In the genomic region with DNA sequence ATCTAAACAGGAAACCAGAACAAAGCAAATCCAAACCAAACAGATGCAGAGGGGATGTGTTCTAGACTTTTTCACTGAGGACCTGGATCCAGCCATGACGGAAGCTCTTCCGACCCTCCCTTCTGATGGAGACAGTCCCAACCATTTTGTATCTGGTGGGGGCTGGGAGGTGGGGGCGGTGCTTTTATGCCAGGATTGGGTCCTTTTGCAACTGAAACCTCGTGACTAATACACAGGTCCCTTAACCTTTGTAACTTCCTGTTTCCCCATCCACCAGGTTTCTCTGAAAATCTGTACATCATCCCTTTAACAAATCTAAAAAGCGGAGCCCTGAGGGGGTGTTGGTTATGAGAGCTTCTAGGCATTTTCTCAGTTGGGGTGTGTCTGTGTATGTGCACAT, we compare ENCODE assay signal across 17 mouse cellular contexts.
DNase-seq lines count a peak whose midpoint lies in the region; ATAC-seq and TF ChIP-seq lines count a peak whose summit lies in the region.
"Had no signal": no experiment of that assay in that cellular context is flagged by ENCODE, and none has a peak within 500 bp of the region (broad histone marks: within the 10 kb centered on the region; RNA-seq: fewer than 3 reads in every experiment).

No protein-coding gene starts in this region.

- H3K27ac ChIP-seq in stomach, embryonic 16.5 days (ENCODE audit: low read length), result no peak overlapping the region
- no peak overlapping the region for H3K27ac ChIP-seq in stomach, postnatal 0 days (replicated peaks)
- H3K27ac ChIP-seq in bone marrow, adult 2 months (ENCODE audit: control insufficient read depth, insufficient read depth, low read depth, low read length, poor library complexity), result peak overlapping the region; percentile 92
- peak overlapping the region; percentile 61 for H3K27ac ChIP-seq in liver, embryonic 15.5 days (replicated peaks)
- no peak overlapping the region for H3K27ac ChIP-seq in midbrain, embryonic 15.5 days
- H3K27ac ChIP-seq: forebrain, embryonic 15.5 days; gastrocnemius, adult 2 months; intestine, embryonic 15.5 days; limb, embryonic 12.5 days; stomach, embryonic 15.5 days had no signal

- no peak overlapping the region for H3K4me3 ChIP-seq in stomach, embryonic 16.5 days (replicated peaks; ENCODE audit: low read length)
- no peak overlapping the region for H3K4me3 ChIP-seq in stomach, postnatal 0 days (ENCODE audit: low read depth, low read length)
- peak overlapping the region; percentile 20 for H3K4me3 ChIP-seq in bone marrow, adult 2 months (replicated peaks; ENCODE audit: control insufficient read depth, low read depth, low read length)
- H3K4me3 ChIP-seq in liver, embryonic 15.5 days (replicated peaks), result no peak overlapping the region
- no peak overlapping the region for H3K4me3 ChIP-seq in midbrain, embryonic 15.5 days
- H3K4me3 ChIP-seq: forebrain, embryonic 15.5 days; gastrocnemius, adult 2 months; intestine, embryonic 15.5 days; limb, embryonic 12.5 days; stomach, embryonic 15.5 days had no signal

- H3K36me3 ChIP-seq in stomach, embryonic 16.5 days (ENCODE audit: control insufficient read depth, insufficient read depth, low read length), result no peaks in the 10 kb centered on the region
- no peaks in the 10 kb centered on the region for H3K36me3 ChIP-seq in stomach, postnatal 0 days (ENCODE audit: control insufficient read depth, insufficient read depth, low read length)
- no peaks in the 10 kb centered on the region for H3K36me3 ChIP-seq in liver, embryonic 15.5 days (replicated peaks)
- no peaks in the 10 kb centered on the region for H3K36me3 ChIP-seq in midbrain, embryonic 15.5 days (replicated peaks)
- H3K36me3 ChIP-seq: forebrain, embryonic 15.5 days; intestine, embryonic 15.5 days; limb, embryonic 12.5 days; stomach, embryonic 15.5 days had no signal

- H3K9me3 ChIP-seq in stomach, embryonic 16.5 days (replicated peaks; ENCODE audit: control insufficient read depth, low read length), result no peaks in the 10 kb centered on the region
- no peaks in the 10 kb centered on the region for H3K9me3 ChIP-seq in stomach, postnatal 0 days (ENCODE audit: control insufficient read depth, low read length)
- no peaks in the 10 kb centered on the region for H3K9me3 ChIP-seq in liver, embryonic 15.5 days (replicated peaks)
- H3K9me3 ChIP-seq in midbrain, embryonic 15.5 days, result no peaks in the 10 kb centered on the region
- H3K9me3 ChIP-seq: forebrain, embryonic 15.5 days; intestine, embryonic 15.5 days; limb, embryonic 12.5 days; stomach, embryonic 15.5 days had no signal

- DNase-seq in stomach, postnatal 0 days (ENCODE audit: low spot score), result no peak
- DNase-seq in spleen, adult 12 weeks (ENCODE audit: low spot score), result no peak
- no peak for DNase-seq in cerebellum, postnatal 14 days
- DNase-seq: adrenal gland, postnatal 25 days; gastrocnemius, adult 2 months; heart, postnatal 36 days; kidney, postnatal 36 days; lung, postnatal 14 days had no signal

- no peak for ATAC-seq in stomach, embryonic 16.5 days (ENCODE audit: insufficient read depth, low FRiP score)
- ATAC-seq in stomach, postnatal 0 days (ENCODE audit: low FRiP score, low TSS enrichment), result no peak
- peak; percentile 17; the same call in 1 of the 2 replicates for ATAC-seq in liver, embryonic 15.5 days (ENCODE audit: insufficient read depth)
- ATAC-seq in midbrain, embryonic 15.5 days (replicated peaks), result no peak
- ATAC-seq: forebrain, embryonic 15.5 days; intestine, embryonic 15.5 days had no signal

- no peak for TF ChIP-seq POLR2A in bone marrow, adult 2 months (IDR thresholded peaks at IDR 0.05; ENCODE audit: borderline replicate concordance, control insufficient read depth, low read depth, low read length)

- WGBS in stomach, embryonic 16.5 days, result 72% methylated on average over 5 of the region's 5 CpGs
- WGBS in stomach, postnatal 0 days, result 68% methylated on average over 5 of the region's 5 CpGs
- 28% methylated on average over 5 of the region's 5 CpGs for WGBS in bone marrow, adult 2 months
- WGBS in liver, embryonic 15.5 days (ENCODE audit: insufficient replicate concordance), result 47% methylated on average over 5 of the region's 5 CpGs
- WGBS in midbrain, embryonic 15.5 days, result 74% methylated on average over 5 of the region's 5 CpGs

- no peak for TF ChIP-seq CTCF in stomach, postnatal 0 days (IDR thresholded peaks at IDR 0.05; ENCODE audit: low read depth)
- no peak for TF ChIP-seq CTCF in bone marrow, adult 2 months (IDR thresholded peaks at IDR 0.05; ENCODE audit: control insufficient read depth, insufficient read depth, low read length)

- 0 out of 2 replicates have a peak overlapping the region, but pooled peaks have one; percentile 15 for H3K9ac ChIP-seq in stomach, embryonic 16.5 days (ENCODE audit: low read length)
- no peak overlapping the region for H3K9ac ChIP-seq in stomach, postnatal 0 days (ENCODE audit: low read length)
- H3K9ac ChIP-seq in liver, embryonic 15.5 days, result no peak overlapping the region
- no peak overlapping the region for H3K9ac ChIP-seq in midbrain, embryonic 15.5 days
- H3K9ac ChIP-seq: forebrain, embryonic 15.5 days; intestine, embryonic 15.5 days; limb, embryonic 12.5 days; stomach, embryonic 15.5 days had no signal

- H3K4me2 ChIP-seq in stomach, embryonic 16.5 days (ENCODE audit: low read depth, low read length), result no peak overlapping the region
- H3K4me2 ChIP-seq in stomach, postnatal 0 days (replicated peaks; ENCODE audit: low read depth), result no peak overlapping the region
- peak overlapping the region; percentile 23 for H3K4me2 ChIP-seq in liver, embryonic 15.5 days
- H3K4me2 ChIP-seq in midbrain, embryonic 15.5 days, result no peak overlapping the region
- H3K4me2 ChIP-seq: forebrain, embryonic 15.5 days; intestine, embryonic 15.5 days; limb, embryonic 12.5 days; midbrain, embryonic 11.5 days; stomach, embryonic 15.5 days had no signal

- H3K27me3 ChIP-seq in stomach, embryonic 16.5 days (ENCODE audit: control insufficient read depth, insufficient read depth, low read length), result no peaks in the 10 kb centered on the region
- no peaks in the 10 kb centered on the region for H3K27me3 ChIP-seq in stomach, postnatal 0 days (ENCODE audit: control insufficient read depth, insufficient read depth, low read length)
- H3K27me3 ChIP-seq in liver, embryonic 15.5 days, result peaks cover 54% of the 10 kb centered on the region
- H3K27me3 ChIP-seq in midbrain, embryonic 15.5 days (replicated peaks), result 0 out of 2 replicates have a peak, but pooled peaks cover 7% of the 10 kb centered on the region
- H3K27me3 ChIP-seq: forebrain, embryonic 15.5 days; intestine, embryonic 15.5 days; stomach, embryonic 15.5 days had no signal

- H3K4me1 ChIP-seq in stomach, embryonic 16.5 days (ENCODE audit: control insufficient read depth, insufficient read depth, low read length), result peaks cover 14% of the 10 kb centered on the region; the same call in 1 of the 2 replicates
- peaks cover 6% of the 10 kb centered on the region; the same call in 1 of the 2 replicates for H3K4me1 ChIP-seq in stomach, postnatal 0 days (replicated peaks; ENCODE audit: control insufficient read depth, insufficient read depth)
- peaks cover 6% of the 10 kb centered on the region; the same call in 1 of the 2 replicates for H3K4me1 ChIP-seq in bone marrow, adult 2 months (ENCODE audit: control insufficient read depth, insufficient read depth, low read length)
- peaks cover 47% of the 10 kb centered on the region for H3K4me1 ChIP-seq in liver, embryonic 15.5 days (replicated peaks)
- peaks cover 29% of the 10 kb centered on the region for H3K4me1 ChIP-seq in midbrain, embryonic 15.5 days

- no peak for TF ChIP-seq EP300 in stomach, postnatal 0 days (optimal IDR thresholded peaks at IDR 0.05)

Comparison
In these comparisons a context has a peak if more than half of its experiments do, and no peak if none do; other contexts are left out.
1. H3K27ac ChIP-seq: peak in bone marrow, adult 2 months (single experiment) and liver, embryonic 15.5 days (single experiment); none in stomach, embryonic 16.5 days (single experiment), stomach, postnatal 0 days (single experiment) and midbrain, embryonic 15.5 days (single experiment).